In the genomic region with DNA sequence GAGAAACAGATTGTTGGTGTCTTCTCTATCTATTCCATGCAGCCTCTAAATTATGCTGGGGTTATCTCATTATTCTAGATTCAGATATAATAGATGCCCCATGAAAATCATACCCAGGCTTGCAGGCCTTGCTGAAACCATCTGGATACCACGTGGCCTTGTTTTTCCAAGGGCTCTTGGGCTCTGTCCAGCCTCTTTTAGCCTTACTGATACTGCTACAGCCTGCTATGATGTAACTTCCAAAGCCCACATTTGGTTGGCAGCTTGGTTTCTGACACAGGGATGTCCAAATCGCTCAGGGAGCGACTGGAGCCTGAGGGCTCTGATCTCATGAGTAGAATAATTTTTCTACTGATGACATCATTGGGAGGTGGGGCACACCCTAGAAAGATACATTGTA, we compare ENCODE assay signal across 19 mouse cellular contexts. TPM values are rescaled to one million over a fixed set of nuclear protein-coding genes. Genes with fewer than 3 reads are reported as not detected.
DNase-seq lines count a peak whose midpoint lies in the region; ATAC-seq and TF ChIP-seq lines count a peak whose summit lies in the region.
"Had no signal": no experiment of that assay in that cellular context is flagged by ENCODE, and none has a peak within 500 bp of the region (broad histone marks: within the 10 kb centered on the region; RNA-seq: fewer than 3 reads in every experiment).

No protein-coding gene starts in this region.

- peak overlapping the region; percentile 82; the same call in 1 of the 2 replicates for H3K27ac ChIP-seq in gastrocnemius, adult 2 months
- H3K27ac ChIP-seq in limb, embryonic 14.5 days (replicated peaks; ENCODE audit: low read depth, low read length), result no peak overlapping the region
- no peak overlapping the region for H3K27ac ChIP-seq in limb, embryonic 10.5 days
- H3K27ac ChIP-seq in heart, embryonic 15.5 days, result peak overlapping the region; percentile 11; the same call in 1 of the 2 replicates
- H3K27ac ChIP-seq: embryonic facial prominence, embryonic 13.5 days; macrophage had no signal

- TF ChIP-seq CTCF in gastrocnemius, adult 2 months (IDR thresholded peaks at IDR 0.05), result no peak

- no peaks in the 10 kb centered on the region for H3K9me3 ChIP-seq in limb, embryonic 14.5 days (ENCODE audit: control insufficient read depth, low read length)
- H3K9me3 ChIP-seq in limb, embryonic 10.5 days (replicated peaks), result no peaks in the 10 kb centered on the region
- no peaks in the 10 kb centered on the region for H3K9me3 ChIP-seq in heart, embryonic 15.5 days (replicated peaks)
- H3K9me3 ChIP-seq: embryonic facial prominence, embryonic 13.5 days had no signal

- H3K9ac ChIP-seq in limb, embryonic 14.5 days (ENCODE audit: low read depth, low read length, severe bottlenecking), result no peak overlapping the region
- no peak overlapping the region for H3K9ac ChIP-seq in heart, embryonic 15.5 days
- H3K9ac ChIP-seq: embryonic facial prominence, embryonic 13.5 days; forebrain, postnatal 0 days; liver, postnatal 0 days had no signal

- 73% methylated on average over 3 of the region's 3 CpGs for WGBS in limb, embryonic 14.5 days
- WGBS in limb, embryonic 10.5 days, result 85% methylated on average over 3 of the region's 3 CpGs
- WGBS in heart, embryonic 15.5 days, result 55% methylated on average over 3 of the region's 3 CpGs

- no peak for TF ChIP-seq POLR2A in limb, embryonic 14.5 days (IDR thresholded peaks at IDR 0.05; ENCODE audit: borderline replicate concordance, extremely low read depth, insufficient read depth, insufficient read length)

- H3K27me3 ChIP-seq in limb, embryonic 14.5 days (ENCODE audit: control insufficient read depth, insufficient read depth, low read length), result no peaks in the 10 kb centered on the region
- H3K27me3 ChIP-seq in limb, embryonic 10.5 days (ENCODE audit: low read depth, poor library complexity, severe bottlenecking), result no peaks in the 10 kb centered on the region
- no peaks in the 10 kb centered on the region for H3K27me3 ChIP-seq in heart, embryonic 15.5 days
- H3K27me3 ChIP-seq: embryonic facial prominence, embryonic 13.5 days had no signal

- ATAC-seq in limb, embryonic 14.5 days (ENCODE audit: low FRiP score, low read depth), result no peak
- ATAC-seq in heart, embryonic 15.5 days (replicated peaks; ENCODE audit: insufficient number of reproducible peaks, insufficient read depth, low FRiP score, low read depth), result no peak
- ATAC-seq: forebrain, postnatal 0 days; inflammation-experienced regulatory T-cells, adult 6 months; liver, postnatal 0 days had no signal

- H3K4me2 ChIP-seq in limb, embryonic 14.5 days (replicated peaks; ENCODE audit: low read depth, low read length, severe bottlenecking), result no peak overlapping the region
- no peak overlapping the region for H3K4me2 ChIP-seq in heart, embryonic 15.5 days
- H3K4me2 ChIP-seq: embryonic facial prominence, embryonic 13.5 days had no signal

- no peak for DNase-seq in gastrocnemius, adult 2 months
- no peak for DNase-seq in gastrocnemius, postnatal 36 days
- DNase-seq in limb, embryonic 14.5 days (ENCODE audit: low spot score), result peak; percentile 23
- no peak for DNase-seq in limb, embryonic 10.5 days (ENCODE audit: low spot score)
- peak; percentile 85 for DNase-seq in adipocyte (ENCODE audit: low spot score)
- no peak for DNase-seq in thymus, postnatal 25 days
- no peak for DNase-seq in gastrocnemius, adult 8-10 months (ENCODE audit: low spot score in 2 of 2)
- DNase-seq: forebrain, postnatal 0 days; gastrocnemius, postnatal 10 days; kidney, adult 8-10 months; kidney, postnatal 25 days; liver; liver, postnatal 0 days; midbrain, embryonic 14.5 days; thymus, adult 2 months had no signal

- no peak overlapping the region for H3K4me3 ChIP-seq in gastrocnemius, adult 2 months
- H3K4me3 ChIP-seq in limb, embryonic 14.5 days (replicated peaks; ENCODE audit: low read length), result no peak overlapping the region
- H3K4me3 ChIP-seq in limb, embryonic 10.5 days, result no peak overlapping the region
- no peak overlapping the region for H3K4me3 ChIP-seq in heart, embryonic 15.5 days
- H3K4me3 ChIP-seq: embryonic facial prominence, embryonic 13.5 days had no signal

- intact Hi-C loops in gastrocnemius, adult 2 months (cut with DNase I), result no loop called here
- intact Hi-C loops in gastrocnemius, postnatal 36 days (cut with DNase I), result no loop called here

- H3K4me1 ChIP-seq in limb, embryonic 14.5 days (ENCODE audit: control insufficient read depth, insufficient read depth, low read length), result peaks cover 8% of the 10 kb centered on the region; the same call in 1 of the 2 replicates
- H3K4me1 ChIP-seq in limb, embryonic 10.5 days, result peaks cover 21% of the 10 kb centered on the region
- peaks cover 48% of the 10 kb centered on the region for H3K4me1 ChIP-seq in heart, embryonic 15.5 days (replicated peaks)

- H3K36me3 ChIP-seq in limb, embryonic 14.5 days (ENCODE audit: control insufficient read depth, insufficient read depth, low read length), result peaks cover 13% of the 10 kb centered on the region
- H3K36me3 ChIP-seq in limb, embryonic 10.5 days, result peaks cover 6% of the 10 kb centered on the region; the same call in 1 of the 2 replicates
- no peaks in the 10 kb centered on the region for H3K36me3 ChIP-seq in heart, embryonic 15.5 days

RNA-seq across cellular contexts. Expression of a gene that starts 48.5 kb away (rescaled TPM):
- total RNA-seq in gastrocnemius, adult 2 months (2021), result 10 to 100 TPM; 20.7 to 28.3 TPM
- total RNA-seq in gastrocnemius, postnatal 36 days (2021), result 10 to 100 TPM; 21.3 to 21.6 TPM
- 23.6 and 24.3 TPM in 2 replicates for polyA plus RNA-seq in limb, embryonic 14.5 days (2012; rRNA removed)
- 26.3 and 27.1 TPM in 2 replicates for polyA plus RNA-seq in limb, embryonic 14.5 days (2014; fragmentation: Nextera tagmentation; extraction: Ambion mirVana)
- polyA plus RNA-seq in limb, embryonic 10.5 days (2016; fragmentation: Nextera tagmentation; extraction: Ambion mirVana), result 4.7 and 7.3 TPM in 2 replicates
- 22.0 and 24.5 TPM in 2 replicates for polyA plus RNA-seq in heart, embryonic 15.5 days (2015; fragmentation: Nextera tagmentation; extraction: Ambion mirVana)
- total RNA-seq in gastrocnemius, adult 8-10 months (2022), result 10 to 100 TPM; 21.4 to 32.1 (median 26.3) TPM

Comparison
In these comparisons a context has a peak if more than half of its experiments do, and no peak if none do; other contexts are left out.
1. DNase-seq: peak in limb, embryonic 14.5 days (single experiment) and adipocyte (single experiment); none in gastrocnemius, adult 2 months (single experiment), gastrocnemius, postnatal 36 days (0 of 2), limb, embryonic 10.5 days (single experiment), thymus, postnatal 25 days (single experiment) and gastrocnemius, adult 8-10 months (0 of 2).
2. H3K27ac ChIP-seq: peak in gastrocnemius, adult 2 months (single experiment) and heart, embryonic 15.5 days (single experiment); none in limb, embryonic 14.5 days (single experiment) and limb, embryonic 10.5 days (single experiment).